Mouse (Mus musculus) 416B (cell line): ENCODE measurements around the gene Wbp1l.

Experiments used
- DNase-seq: peaks from one replicate; pipeline ENCODE4 v3.0.0; 2011; ENCODE audit warnings: low read depth

The Wbp1l gene

DNA sequence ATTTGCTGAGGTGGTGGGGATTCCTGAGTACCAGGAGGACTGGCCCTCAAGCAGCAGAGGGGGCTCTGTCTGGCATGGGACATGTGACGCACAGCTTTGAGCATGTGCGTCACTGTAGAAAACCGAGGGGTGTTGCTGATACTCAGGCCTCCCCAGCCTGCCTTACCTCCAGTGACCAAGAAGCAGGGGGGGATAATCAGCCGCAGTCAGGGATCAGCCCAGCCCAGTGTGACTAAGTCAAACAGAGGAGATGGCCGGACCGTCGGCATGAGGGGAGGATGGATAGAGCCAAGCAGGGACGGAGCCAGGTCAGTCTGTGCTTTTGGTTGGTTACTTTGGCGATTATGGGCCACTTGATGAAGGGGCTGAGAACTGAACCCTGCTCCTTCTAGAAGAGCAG is 32.8 kb downstream of the Wbp1l start:
- no peak for DNase-seq

DNA sequence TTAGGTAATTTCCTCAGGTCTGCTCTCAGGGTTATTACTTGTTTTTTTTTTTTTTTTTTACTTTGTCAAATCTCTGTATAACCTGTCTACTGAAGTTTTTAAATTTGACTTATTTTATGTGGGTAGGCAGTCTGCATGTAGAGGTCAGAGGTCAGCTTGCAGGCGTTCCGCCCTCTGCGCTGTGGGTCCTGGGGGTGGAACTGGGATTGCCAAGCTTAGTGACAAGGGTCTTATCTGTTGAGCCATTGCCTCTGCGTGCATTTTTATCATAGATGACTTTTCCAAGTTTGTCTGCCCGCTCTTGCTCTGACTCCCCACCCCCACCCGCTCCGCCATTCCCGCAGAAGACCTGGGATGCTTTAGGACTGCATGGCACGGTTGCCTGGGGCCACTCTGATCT is 36.9 kb downstream of the Wbp1l start:
- no peak for DNase-seq

DNA sequence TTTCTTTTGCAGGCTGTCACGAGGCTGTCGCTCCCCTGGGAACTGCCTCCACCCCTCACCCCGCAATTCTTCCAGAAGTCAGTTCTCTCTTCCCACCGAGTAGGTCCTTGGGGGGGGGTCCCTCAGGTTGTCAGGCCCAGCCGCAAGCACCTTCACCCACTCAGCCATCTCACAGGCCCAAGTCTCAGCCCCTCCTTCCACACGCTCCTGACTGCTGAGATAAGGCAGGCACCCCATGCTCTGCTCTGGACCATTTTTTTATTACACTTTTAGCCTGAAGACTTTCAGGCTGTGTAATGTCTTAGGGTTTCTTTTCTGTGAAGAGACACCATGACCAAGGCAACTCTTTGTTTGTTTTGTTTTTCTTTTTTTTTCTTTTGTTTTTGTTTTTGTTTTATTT is 38.7 kb downstream of the Wbp1l start:
- no peak for DNase-seq

DNA sequence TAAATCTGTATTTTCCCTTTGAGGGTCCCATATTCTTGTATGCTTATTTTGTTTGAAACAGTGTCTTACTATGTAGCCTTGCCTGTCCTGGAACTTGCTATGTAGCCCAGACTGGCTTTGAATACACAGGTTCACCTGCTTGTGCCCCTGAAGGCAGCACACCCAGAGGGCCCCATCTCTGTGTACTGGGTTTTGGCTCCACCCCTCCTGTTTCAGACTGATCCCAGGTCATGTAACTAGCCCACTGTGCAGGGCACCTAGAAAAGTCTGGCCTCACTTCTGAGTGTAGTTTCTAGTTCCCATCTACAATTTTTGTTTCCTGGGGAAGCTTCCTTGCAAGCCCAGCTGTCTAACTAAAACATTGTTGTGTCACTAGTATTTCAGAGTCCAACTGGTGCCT is 40.2 kb downstream of the Wbp1l start:
- DNase-seq: no peak

DNA sequence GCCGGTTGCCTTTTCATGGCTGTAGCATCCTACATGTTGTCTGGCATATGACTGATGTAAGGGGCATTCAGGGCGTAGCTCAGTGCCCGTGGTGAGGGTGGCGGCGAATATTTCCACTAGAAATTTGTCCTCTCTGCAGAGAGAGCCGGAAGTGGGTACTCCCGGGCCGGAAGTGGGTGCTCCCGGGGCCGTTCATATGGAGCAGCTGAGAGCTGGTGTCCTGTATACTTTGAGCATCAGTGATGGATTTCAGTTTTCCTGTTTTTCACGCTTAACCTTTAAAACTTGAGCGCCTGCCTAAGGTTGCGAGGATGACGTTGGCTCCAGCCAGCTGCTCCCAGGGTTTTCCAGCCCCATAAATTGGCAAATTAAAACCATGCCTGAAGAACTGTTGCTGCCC is 40.6 kb downstream of the Wbp1l start:
- no peak for DNase-seq

DNA sequence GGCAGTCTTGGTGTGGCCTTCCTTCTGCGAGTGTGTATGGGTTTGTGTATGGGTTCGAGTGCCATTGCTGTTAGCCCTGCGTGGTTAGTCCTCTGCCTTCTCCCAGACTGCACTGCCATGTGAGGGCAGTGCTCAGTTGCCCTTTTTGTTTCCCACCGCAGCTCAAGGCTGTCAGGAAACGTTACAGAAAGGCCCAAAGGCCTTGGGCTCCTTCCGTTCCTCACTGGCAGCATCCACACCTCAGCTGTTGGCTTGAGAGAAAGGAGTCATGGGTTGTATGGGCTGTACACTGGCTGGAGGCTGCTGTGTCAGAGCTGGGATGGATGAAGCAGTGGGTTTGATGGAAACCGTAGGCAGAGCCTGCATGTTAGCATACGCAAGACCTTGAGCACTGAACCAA is 41.9 kb downstream of the Wbp1l start:
- peak; percentile 60 for DNase-seq

DNA sequence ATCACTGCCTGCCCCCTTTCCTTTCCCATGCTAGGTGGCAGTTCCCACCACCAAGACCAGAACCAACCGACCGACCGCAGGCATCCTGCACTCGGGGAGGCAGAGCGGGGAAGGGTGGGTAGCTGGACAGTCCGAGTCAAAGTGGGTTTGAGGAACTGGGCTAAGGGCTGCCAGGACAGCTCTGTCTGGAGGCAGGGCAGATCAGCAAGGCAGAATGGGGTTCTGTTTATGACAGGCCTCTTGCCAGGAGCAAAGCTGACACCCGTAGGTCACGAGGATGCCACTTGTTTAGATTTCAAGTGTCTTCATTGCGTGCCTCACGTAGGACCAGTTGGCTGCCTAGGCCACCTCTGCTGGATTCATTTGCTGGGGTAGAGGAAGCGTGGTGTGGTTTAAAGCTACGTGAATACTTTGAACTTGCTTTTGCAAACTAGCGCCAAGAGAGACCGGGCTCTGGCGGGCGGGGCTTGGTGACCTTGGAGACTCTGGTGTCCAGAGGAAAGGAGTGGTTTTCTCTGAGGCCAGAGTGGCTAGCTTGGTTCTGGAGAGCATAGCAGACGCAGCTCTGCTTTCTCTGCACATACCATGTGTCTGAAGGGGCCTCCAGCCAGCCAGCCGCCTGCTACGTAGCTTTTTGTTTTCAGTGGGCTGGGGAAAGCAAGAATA is 42.7 kb downstream of the Wbp1l start:
- peak; percentile 91 for DNase-seq

DNA sequence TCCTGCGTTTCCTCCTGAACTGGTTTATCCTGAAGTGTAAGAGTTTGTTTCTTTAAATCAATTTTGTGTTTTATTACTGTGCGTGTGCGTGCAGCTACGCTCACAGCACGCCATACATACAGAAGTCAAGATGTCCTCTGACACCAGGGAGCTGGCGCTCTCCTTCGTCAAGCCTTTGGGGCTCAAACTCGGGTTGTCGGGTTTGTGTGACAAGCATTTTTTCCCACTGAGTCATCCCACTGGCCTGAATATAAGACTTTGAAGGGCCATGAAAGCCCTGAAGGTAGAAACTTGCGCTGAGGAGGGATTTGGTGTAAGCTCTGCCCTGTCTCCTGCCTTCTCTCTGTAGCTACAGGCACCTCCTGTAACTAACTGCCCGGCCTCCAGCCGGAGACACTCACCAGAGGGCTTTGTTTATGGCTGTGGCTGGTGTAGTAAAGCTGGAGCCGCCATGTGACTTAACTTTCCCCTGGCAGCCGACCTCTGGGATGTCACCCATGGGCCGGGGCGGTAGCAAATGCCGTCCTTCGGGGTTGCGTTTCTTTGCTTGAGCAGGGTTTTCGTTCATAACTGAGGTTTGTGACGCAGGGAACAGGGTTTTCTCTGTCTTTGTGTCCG is 43.4 kb downstream of the Wbp1l start:
- peak; percentile 41 for DNase-seq

DNA sequence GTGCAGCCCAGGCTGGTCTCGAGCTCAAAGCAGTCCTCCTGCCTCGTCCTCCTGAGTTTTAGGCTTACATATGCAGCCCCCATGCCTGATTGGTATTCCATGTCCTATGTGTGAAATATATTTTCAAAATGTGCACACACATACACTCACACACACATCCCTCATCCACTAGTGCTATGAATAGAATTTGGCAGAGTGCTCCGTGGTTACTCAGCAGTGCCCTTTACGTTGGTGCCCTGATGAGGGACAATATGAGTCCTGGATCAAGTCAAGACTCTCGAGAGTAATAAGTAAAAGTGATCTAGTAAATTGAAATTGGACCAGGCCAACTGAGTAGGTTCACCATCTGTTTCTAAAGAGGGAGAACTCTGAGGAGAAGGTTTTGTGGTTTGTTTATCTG is 44.4 kb downstream of the Wbp1l start:
- DNase-seq: no peak

DNA sequence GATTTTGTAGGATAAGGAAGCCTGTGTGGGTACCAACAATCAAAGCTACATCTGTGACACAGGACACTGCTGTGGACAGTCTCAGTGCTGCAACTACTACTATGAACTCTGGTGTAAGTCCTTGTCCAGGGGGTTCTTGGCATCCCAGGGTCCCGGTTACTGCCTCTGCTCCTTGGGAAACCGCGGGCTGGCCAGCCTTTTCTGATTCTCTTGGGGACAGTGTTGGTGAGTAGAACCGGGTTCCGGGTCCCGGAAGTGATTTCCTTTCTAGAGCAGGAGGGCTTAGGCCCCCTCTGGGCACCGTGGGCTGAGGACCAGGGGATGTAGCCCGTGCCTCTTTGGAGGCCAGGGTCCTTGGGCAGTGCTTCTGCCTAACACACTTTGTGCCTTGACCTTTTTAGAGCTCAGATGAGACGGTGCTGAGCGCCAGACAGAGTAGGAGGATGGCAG is 45.5 kb downstream of the Wbp1l start:
- DNase-seq: no peak

DNA sequence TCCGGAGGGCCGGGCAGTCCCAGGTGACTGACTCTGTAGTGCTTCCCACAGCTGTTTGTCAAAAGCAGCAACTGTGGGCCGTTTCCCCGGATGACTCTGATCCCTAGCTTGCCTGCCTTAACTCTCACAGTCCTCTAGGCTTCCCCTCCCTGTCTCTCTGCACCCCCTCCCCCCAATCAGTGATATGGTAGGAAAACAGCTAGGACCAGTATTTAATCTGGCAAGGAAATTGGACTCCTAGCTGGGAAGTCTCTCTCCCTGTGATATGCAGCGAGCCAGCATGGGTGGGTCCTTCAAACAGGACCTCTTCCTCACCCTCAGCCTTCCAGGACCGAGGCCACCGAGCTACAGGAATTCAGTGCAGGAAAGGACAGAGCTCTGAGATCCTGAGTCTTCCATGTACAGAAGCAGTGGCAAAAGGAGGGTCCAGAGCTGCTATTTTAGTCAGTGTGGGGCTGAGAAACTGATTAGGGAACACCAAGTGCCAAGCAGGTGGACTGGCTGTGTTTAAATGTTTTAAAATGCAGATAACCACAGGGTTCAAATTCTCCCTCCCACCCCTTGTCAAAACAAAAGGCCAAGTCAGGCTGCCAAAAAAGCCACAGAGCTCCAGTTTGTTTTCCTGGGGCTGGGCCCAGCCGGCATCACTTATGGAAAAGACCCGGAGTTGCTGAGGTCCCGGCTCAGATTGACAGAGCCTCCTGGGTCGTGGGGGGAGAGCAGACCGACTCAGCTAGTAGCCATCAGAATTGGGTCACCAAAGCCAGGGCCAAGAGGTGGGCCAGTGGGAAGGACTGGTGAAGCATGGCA is 46.1 kb downstream of the Wbp1l start:
- no peak for DNase-seq

DNA sequence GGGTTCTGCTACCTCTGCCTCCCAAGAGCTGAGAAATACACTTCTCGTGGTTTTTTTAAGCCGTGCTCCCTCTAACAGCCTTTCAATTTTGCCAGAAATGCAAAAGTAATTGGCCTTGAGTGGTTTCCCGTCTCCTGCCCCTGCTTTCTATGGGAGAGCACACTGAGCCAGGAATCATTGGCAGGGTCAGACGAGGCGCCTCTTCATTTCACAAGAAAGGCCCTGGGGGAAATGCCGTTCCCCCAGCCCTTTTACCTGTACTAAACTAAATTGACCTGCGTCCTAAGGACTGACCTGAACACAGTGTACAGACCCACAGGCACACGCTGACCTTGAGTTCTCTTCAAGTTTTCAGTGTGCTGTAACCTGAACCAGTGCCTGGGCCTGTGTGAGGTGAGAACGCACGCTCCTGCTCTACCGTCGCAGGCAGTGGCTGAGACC is 47.2 kb downstream of the Wbp1l start:
- DNase-seq: no peak

DNA sequence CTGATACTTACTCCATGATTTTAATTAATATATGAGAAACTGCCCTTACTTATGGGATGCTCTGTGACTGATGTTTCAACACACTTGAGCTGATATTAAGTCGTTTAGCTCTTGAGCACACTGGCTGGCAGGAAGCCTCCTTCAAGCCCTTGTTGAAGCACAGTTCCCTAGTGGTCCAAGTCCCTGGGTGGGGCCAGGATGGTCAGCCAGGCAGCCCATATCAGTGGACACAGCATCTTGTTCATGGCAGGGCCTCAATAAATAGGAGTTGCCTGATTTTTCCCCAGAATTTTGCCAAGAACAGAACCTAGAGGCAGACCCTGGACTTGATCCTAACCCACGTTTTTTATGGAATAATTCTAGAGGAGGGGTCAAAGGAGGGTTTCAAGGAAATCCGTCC is 48.4 kb downstream of the Wbp1l start:
- no peak for DNase-seq

DNA sequence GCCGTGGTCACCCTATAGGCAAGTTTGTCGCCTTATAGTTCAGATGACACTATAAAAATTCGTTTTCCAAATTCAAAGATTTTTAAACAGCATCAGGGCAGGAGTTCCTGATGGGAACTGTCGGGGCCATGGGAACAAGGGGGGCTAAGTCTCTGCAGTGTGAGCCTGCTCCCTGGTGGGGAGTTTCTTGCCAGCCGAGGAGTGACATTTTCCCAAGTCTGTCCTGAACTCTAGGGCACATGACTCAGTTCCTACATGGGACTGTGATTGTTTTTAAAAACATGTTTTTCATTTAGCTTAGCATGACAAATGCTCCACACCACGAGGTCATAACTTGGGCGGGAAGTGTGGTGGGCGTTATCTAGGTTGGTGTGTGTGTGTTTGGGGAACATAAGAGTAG is 49.0 kb downstream of the Wbp1l start:
- DNase-seq: no peak

DNA sequence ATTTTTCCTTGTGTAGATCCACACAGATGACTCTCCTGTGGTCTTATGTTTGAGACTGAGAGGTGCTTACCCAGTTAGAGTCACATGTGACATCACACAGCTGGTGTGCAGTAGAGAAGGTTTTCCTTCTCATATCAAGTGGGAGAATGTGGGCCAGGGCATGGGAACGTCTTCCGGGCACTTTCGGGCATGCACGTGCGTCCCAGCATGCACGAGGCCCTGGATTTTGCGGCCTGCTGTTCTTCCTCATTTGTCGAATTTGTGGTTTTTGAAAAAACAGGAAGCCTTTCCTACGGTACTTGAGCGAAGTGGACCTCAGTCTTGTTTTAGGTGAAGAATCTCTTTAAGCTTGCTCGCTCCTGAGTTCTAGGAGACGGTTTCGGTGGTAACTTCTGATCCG is 49.7 kb downstream of the Wbp1l start:
- DNase-seq: no peak

DNA sequence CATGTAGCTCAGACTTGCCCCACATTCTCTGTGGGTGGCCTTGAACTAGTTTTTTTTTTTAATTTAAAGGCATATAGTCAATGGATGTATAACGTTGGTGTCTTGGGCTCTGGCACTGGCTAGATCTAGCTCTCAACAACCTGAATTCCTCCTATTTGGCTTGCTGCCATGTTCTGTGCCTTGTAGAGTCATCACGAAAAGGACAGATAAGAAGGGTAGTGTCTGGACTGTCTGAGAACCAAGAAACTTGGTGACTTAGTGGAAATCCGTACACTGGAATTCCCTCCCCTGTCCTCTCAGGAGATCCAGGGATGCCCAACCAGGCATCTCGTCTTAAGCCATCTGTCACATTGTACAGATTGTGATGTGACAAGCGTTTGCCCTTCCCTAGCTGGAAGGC is 54.3 kb downstream of the Wbp1l start:
- no peak for DNase-seq

DNA sequence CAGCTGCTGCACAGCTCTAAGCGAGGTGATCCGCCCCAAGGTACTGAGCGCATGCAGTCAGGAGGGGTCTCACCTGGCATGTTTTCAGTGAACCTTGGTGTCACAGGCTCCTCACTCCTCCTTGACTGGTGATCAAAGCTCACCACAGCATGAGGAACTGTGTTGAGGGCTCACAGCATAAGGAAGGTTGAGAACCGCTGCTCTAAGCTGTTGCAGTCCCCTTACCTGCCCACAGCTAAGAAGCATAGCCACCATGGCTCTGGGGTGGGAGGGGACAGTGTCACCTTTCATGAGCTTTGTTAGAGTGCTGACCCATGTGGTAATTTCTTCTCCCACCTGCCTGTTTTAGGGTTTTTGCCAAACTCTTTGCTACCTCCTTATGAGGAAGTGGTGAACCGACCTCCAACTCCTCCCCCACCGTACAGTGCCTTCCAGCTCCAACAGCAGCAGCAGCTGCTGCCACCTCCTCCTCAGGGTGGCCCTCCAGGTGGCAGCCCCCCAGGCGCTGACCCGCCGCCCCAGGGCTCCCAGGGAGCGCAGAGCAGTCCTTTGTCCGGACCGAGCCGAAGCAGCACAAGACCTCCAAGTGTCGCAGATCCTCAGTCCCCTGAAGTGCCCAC is 54.8 kb downstream of the Wbp1l start:
- DNase-seq: peak; percentile 49

DNA sequence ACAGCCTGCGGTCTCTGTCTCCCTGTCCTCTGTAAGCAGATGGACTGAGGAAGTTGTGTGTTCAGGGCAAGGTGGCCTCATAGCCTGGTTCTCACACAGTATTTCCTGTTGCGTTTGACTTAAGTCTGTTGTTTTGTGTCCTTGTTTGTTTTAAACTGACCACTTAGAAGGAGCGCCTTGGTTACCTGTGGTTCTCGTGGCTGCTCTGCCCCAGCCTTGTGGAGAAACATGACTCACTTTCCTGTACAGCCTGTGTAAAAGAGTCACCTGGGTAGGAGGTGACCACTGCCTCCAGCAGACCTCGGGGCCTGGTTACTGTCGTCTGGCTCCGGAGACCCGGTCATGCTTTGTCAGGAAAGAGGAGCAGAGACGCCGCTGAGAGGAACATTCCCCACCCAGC is 56.7 kb downstream of the Wbp1l start:
- peak; percentile 48 for DNase-seq

DNA sequence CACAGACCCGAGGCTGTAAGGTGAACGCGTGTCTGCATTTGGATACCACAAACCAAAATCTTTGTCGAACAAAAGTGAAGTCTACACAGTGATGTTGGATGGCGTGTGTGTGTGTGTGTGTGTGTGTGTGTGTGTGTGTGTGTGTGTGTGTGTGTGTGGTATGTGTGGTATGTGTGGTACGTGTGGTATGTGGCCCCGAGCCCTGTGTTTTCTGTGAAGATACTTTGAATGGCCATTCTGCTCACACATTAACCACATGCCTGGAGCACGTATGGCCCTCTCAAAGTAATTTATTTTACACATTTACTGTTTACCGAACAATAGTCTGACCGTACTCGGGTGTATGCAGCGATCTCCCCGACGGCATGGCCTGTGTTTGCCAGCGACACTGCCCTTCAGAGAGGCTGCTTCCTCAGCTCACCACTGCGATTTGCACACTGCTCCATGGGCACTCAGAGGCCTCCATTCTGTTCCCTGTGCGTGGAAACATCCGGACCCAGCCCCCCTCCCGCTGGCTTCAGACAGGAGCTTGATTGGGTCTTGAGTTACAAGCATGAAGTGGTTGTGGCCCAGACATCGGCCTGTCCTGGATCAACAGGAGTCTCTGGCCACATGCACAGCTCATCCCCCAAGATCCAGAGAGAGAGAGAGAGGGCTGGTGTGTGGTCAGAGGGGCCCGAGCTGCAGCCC is 57.4 kb downstream of the Wbp1l start:
- no peak for DNase-seq

DNA sequence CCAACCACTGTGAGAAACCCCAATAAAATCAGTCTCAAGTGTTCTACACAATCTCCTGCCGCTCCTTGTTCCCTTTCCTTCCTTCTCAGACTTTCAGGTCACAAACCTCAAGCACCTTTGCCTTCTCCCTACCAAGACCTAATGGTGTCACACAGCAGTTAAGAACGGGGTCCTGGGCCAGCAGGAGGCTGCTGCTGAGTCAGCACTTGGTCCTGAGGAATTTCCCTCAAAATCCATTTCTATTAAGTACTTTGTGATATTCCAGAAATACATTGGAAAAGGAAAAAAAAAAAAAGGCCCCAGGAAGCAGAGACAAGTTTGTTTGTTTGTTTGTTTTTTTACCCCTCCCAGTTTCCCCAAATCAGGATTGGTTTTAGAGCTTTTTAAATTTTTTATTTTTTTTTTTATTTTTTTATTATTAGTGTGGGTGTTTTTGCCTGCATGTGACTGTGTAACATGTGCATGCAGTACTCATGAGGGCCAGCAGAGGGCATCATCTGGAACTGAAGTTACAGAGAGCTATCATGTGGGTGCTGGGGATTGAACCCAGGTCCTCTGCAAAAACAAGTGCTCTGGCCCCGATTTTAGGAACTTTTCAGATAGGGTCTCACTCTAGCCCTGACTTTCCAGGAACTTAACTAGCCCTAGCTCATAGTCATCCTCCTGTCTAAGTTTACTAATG is 58.6 kb downstream of the Wbp1l start:
- peak; percentile 49 for DNase-seq

DNA sequence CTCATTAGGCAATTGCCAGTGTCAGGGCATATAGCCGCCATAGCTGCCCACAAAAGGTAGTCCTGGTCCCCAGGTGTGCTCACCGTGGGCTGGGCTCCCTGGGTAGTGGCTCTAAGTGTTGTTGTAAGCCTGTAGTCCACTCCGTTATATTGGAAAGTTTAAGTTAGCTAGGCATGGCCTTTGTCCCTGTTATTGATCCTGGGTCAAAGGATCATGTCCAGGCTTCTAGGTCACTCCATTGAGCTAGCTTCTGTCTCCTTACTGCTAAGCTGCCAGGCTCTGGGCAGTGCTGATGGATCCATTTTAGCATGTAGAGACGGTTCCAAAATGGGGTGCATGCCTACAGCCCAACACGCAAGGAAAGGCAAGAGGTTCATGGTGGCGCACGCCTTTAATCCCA is 59.5 kb downstream of the Wbp1l start:
- no peak for DNase-seq

DNA sequence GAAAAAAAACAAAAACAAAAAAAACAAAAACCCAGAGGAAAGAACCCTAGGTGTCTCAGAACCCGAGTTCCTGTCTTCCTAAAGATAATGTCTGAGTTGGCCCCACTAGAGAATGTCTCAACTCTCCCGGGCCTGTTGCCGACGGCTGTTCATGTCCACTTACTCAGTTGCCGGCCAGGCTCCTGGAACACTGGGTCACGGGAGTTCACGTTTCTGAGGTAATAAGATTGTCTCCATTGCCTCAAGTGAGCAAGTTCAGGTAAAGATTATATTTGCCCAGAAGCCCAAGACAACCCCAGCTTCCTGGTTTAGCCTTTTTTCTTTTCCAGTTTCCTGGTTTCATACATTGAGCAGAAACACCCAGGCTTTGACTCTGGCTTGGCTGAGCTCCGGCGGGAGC is 60.0 kb downstream of the Wbp1l start:
- DNase-seq: no peak
